Mouse (Mus musculus) stomach, embryonic 14.5 days (tissue): ENCODE data around the gene Gm17662. TPM values are rescaled to one million over a fixed set of nuclear protein-coding genes. Genes with fewer than 3 reads are reported as not detected.

Experiments
- ATAC-seq: fragments of 200-750 bp; cut with Nextera tagmentation; 2 replicates; pipeline ENCODE4 v1.8.0; 2017; ENCODE audit warnings: low read depth, moderate TSS enrichment; ENCODE audit not compliant: insufficient number of reproducible peaks, insufficient read depth, low FRiP score
- H3K27ac ChIP-seq: fragments of 300-500 bp; sonication (generic); 2 replicates; pipeline ENCODE4 v1.5.1; 2014; ENCODE audit warnings: mild to moderate bottlenecking, low read length, moderate library complexity, mixed read lengths
- H3K27me3 ChIP-seq: fragments of 300-500 bp; sonication (generic); 2 replicates; pipeline ENCODE4 v1.6.1; 2014; ENCODE audit warnings: low read length, control low read depth, mixed read lengths; ENCODE audit not compliant: control insufficient read depth, insufficient read depth
- H3K36me3 ChIP-seq: fragments of 300-500 bp; sonication (generic); 2 replicates; pipeline ENCODE4 v1.6.1; 2014; ENCODE audit warnings: mild to moderate bottlenecking, control low read depth, low read length, moderate library complexity, mixed read lengths; ENCODE audit not compliant: control insufficient read depth, insufficient read depth
- H3K4me1 ChIP-seq: fragments of 300-500 bp; sonication (generic); 2 replicates; pipeline ENCODE4 v1.6.1; 2014; ENCODE audit warnings: low read length, control low read depth, mixed read lengths; ENCODE audit not compliant: control insufficient read depth, insufficient read depth
- H3K4me2 ChIP-seq: fragments of 300-500 bp; sonication (generic); replicated peaks from 2 replicates; pipeline ENCODE4 v1.6.1; 2014; ENCODE audit warnings: low read depth, low read length, control low read depth
- H3K4me3 ChIP-seq: fragments of 300-500 bp; sonication (generic); 2 replicates; pipeline ENCODE4 v1.5.1; 2014; ENCODE audit warnings: low read depth, low read length, control low read depth
- H3K9ac ChIP-seq: fragments of 300-500 bp; sonication (generic); replicated peaks from 2 replicates; pipeline ENCODE4 v1.6.1; 2014; ENCODE audit warnings: low read depth, mild to moderate bottlenecking, control low read depth, low read length, moderate library complexity, mixed read lengths
- H3K9me3 ChIP-seq: fragments of 300-500 bp; sonication (generic); 2 replicates; pipeline ENCODE4 v1.6.1; 2016; ENCODE audit warnings: low read depth, low read length, control low read depth; ENCODE audit not compliant: control insufficient read depth
- WGBS: fragments of 180-500 bp; shearing (Covaris S2); extraction: QIAGEN DNeasy Blood & Tissue Kit; methylation state at CpG from one replicate; pipeline ENCODE4 v1.1.7; 2014; 5-methylcytosine and 5-hydroxymethylcytosine counted together
- polyA plus RNA-seq: library from polyadenylated mRNA; unstranded; fragments of >200 nt; fragmentation: Nextera tagmentation; extraction: Ambion mirVana; gene quantifications from 2 replicates; pipeline ENCODE4 v1.2.1, GENCODE M21; 2014

The Gm17662 gene
- polyA plus RNA-seq = not detected in 2 replicates

DNA sequence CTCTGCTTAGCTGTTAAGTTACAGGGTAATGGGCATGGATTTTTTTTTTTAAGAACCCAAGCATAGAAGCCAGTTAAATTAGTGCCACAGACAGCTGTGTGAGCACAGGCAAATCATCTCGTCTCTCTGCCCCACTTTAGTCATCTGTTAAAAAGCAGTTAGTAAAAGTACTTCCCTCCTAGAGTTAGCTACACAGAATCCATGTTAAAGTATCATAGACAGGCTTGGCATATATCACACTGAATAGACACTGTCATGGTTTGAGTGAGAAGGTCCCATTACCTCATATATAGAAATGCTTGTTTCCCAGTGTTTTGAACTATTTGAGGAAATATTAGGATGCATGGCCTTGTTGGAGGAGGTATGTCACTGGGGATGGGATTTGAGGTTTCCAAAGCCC is at the start of gene Gm17662:
TSS of gene Gm17662 (plus strand) at position 301 of the 400 bp plus-strand sequence.
- H3K27ac ChIP-seq = no peak within 1 kb of the TSS
- 59% methylated on average over 1 of the region's 1 CpGs for WGBS
- no peak within 1 kb of the TSS for H3K4me3 ChIP-seq
- H3K9ac ChIP-seq = no peak within 1 kb of the TSS
- H3K36me3 ChIP-seq = no peaks in the 10 kb centered on the region
- ATAC-seq = no peak
- no peaks in the 10 kb centered on the region for H3K27me3 ChIP-seq
- no peaks in the 10 kb centered on the region for H3K4me1 ChIP-seq
- no peak within 1 kb of the TSS for H3K4me2 ChIP-seq
- no peaks in the 10 kb centered on the region for H3K9me3 ChIP-seq

DNA sequence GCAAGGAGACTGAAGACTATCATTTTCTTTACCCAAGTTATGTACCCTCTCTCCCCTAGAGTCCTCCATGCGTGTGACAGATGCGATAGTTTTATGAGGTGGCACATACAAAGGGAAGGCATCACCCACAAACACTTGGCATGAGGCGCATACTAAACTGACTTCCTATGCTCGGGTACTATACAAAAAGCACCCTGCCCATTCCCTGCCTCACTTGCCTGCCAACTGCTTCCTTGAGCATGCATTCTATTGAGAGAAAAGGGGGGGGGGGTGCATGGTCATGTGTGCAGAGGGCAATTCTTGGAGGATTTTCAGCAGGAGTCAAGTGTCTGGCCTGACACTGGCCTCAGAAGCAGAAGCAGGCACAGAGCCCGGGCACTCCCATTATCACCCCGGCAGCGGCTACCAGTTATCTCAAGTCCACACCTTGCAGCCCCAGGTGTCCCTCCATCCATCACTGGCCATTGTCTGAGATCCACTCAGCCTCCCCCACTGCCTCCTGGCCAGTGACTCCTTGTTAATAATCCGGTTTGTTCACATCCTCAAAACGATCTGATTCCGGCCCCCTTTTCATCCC is 46.3 kb upstream of the Gm17662 start:
- Histone ChIP-seq H3K27ac (no peak overlapping the region), H3K4me1 (no peaks in the 10 kb centered on the region), H3K4me3 (no peak overlapping the region)

DNA sequence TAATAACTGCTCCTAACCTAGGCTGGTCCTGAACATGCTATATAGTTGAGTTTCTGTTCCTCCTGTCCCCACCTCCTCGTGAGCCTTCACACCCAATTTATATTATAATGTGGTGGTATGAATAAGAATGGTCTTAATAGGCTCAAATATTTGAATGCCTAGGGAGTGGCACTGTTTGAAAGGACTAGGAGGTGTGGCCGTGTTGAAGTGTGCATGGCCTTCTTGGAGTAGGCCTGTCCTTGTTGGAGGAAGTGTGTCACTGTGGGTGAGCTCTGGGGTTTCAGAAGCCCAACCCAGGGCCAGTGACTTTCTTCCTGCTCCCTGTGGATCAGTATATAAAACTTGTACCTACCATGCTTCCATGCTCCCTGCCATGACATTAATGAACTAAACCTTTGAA is 43.5 kb upstream of the Gm17662 start:
- no peaks in the 10 kb centered on the region for H3K4me1 ChIP-seq

More for the DNA sequence above, 46.3 kb upstream of the Gm17662 start:
- no peak for ATAC-seq
- no peak overlapping the region for H3K9ac ChIP-seq
- 45% methylated on average over 10 of the region's 10 CpGs for WGBS
- H3K9me3 ChIP-seq = no peaks in the 10 kb centered on the region
- H3K4me2 ChIP-seq = no peak overlapping the region
- H3K27me3 ChIP-seq = no peaks in the 10 kb centered on the region
- no peaks in the 10 kb centered on the region for H3K36me3 ChIP-seq

DNA sequence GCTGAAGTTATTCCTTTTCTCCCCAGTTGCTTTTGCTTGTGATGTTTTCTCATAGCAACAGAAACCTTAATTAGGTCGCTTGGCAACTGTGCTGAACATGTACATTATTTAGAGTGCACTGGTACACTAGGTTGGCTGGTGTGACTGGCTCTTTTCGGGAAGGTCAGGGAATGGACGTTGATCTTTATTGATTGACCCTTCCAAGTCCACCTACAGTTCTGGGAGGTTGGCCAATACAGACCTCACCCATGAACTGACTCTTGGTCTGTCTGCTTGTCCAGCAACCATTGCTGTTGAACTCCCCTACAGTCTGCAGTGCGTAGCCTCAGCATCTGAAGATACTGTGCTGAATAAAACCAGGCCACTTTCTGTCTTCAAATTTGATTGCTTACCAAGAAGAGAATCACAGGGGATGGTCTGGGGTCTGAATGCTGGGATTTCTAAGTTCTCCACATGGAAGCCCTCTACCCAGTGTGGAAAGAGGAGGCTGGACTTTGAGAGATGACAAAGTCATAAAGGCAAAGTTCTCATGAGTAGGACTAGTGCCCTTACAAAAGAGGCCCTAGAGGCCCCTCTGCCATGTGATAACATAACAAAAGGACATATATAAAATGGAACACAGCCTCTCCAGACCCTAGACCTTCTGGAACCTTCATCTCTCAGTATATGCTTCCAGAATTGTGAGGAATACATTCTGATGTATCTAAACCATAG is 40.5 kb upstream of the Gm17662 start:
- no peaks in the 10 kb centered on the region for H3K27me3 ChIP-seq
- WGBS = 87% methylated on average over 4 of the region's 4 CpGs
- H3K9ac ChIP-seq = no peak overlapping the region
- no peak overlapping the region for H3K4me2 ChIP-seq
- H3K4me3 ChIP-seq = no peak overlapping the region
- H3K36me3 ChIP-seq = no peaks in the 10 kb centered on the region
- no peaks in the 10 kb centered on the region for H3K4me1 ChIP-seq
- no peak overlapping the region for H3K27ac ChIP-seq
- H3K9me3 ChIP-seq = no peaks in the 10 kb centered on the region
- no peak for ATAC-seq

More for the DNA sequence above, 43.5 kb upstream of the Gm17662 start:
- Histone ChIP-seq H3K4me2 (no peak overlapping the region), H3K36me3 (no peaks in the 10 kb centered on the region), H3K27me3 (no peaks in the 10 kb centered on the region), H3K9me3 (no peaks in the 10 kb centered on the region), H3K4me3 (no peak overlapping the region), H3K9ac (no peak overlapping the region), H3K27ac (no peak overlapping the region)
- WGBS = 78% methylated on average over 2 of the region's 2 CpGs
- ATAC-seq = no peak

DNA sequence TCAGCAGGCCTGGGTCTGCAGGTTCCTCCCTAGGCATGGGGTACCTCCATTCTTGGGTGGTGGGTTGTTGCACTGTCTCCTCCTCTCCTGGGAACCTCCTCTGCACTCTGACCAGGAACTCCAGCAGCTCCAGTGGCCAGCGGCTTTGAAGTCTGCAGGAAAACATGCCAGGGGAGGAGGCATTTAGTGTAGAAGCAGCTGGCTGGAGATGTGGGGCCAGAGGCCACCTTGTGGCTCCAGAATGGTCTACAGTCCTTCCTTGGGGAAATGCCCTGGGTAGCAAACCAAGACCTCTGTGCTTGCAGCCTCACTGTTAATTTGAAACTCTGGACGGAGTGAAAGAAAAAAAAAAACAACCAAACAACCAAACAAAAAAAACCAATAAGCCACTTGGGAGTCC is 39.6 kb upstream of the Gm17662 start:
- no peak for ATAC-seq
- no peaks in the 10 kb centered on the region for H3K9me3 ChIP-seq
- H3K9ac ChIP-seq = no peak overlapping the region
- no peak overlapping the region for H3K4me3 ChIP-seq
- H3K27ac ChIP-seq = no peak overlapping the region
- no peaks in the 10 kb centered on the region for H3K4me1 ChIP-seq
- H3K4me2 ChIP-seq = no peak overlapping the region
- no peaks in the 10 kb centered on the region for H3K36me3 ChIP-seq
- H3K27me3 ChIP-seq = no peaks in the 10 kb centered on the region
- 56% methylated on average over 2 of the region's 2 CpGs for WGBS

DNA sequence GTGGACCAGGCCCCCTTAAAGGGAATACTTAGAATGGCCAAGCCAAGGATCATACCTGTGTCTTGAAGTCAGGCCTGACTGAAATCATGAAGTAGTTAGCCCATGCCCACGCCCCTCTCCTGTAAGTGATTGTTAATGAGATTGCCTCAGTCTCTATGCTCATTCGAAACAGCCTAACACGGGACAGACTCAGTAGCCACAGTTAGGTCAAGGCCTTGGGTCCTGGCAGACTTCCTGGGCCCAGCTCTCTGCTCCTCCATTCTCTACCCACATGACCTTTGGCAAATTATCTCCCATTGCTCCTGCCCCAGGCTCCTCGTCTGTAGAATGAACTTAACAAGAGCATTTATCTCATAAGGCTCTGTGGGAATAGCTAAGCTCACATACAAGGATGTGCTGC is 38.1 kb upstream of the Gm17662 start:
- Histone ChIP-seq H3K27ac (no peak overlapping the region), H3K27me3 (no peaks in the 10 kb centered on the region), H3K4me1 (no peaks in the 10 kb centered on the region), H3K4me2 (no peak overlapping the region), H3K36me3 (no peaks in the 10 kb centered on the region), H3K9ac (no peak overlapping the region), H3K9me3 (no peaks in the 10 kb centered on the region), H3K4me3 (no peak overlapping the region)
- ATAC-seq = no peak
- WGBS = 68% methylated on average over 4 of the region's 4 CpGs

DNA sequence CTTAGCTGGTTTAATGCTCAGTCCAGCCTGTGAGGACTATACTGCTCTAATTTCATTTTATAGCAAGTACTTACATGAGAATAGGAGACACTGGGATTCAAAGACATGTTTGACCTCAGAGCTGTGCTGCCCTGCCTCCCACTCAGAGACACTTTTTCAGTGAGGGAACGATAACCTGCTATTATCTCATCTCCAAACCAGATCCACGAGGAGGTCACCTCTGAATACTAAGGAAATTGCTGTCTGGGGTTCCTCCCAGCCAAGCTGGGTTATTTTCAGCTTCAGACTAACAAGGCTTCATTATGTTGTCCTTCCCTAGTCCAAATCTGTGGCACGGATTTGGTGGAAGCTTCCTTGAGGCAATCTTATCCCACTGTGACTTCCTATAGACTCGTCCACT is 37.2 kb upstream of the Gm17662 start:
- no peaks in the 10 kb centered on the region for H3K27me3 ChIP-seq
- no peaks in the 10 kb centered on the region for H3K9me3 ChIP-seq
- H3K27ac ChIP-seq = no peak overlapping the region
- no peak overlapping the region for H3K4me3 ChIP-seq
- H3K36me3 ChIP-seq = no peaks in the 10 kb centered on the region
- H3K4me2 ChIP-seq = no peak overlapping the region
- 68% methylated on average over 4 of the region's 4 CpGs for WGBS
- no peak for ATAC-seq
- H3K4me1 ChIP-seq = no peaks in the 10 kb centered on the region
- no peak overlapping the region for H3K9ac ChIP-seq

DNA sequence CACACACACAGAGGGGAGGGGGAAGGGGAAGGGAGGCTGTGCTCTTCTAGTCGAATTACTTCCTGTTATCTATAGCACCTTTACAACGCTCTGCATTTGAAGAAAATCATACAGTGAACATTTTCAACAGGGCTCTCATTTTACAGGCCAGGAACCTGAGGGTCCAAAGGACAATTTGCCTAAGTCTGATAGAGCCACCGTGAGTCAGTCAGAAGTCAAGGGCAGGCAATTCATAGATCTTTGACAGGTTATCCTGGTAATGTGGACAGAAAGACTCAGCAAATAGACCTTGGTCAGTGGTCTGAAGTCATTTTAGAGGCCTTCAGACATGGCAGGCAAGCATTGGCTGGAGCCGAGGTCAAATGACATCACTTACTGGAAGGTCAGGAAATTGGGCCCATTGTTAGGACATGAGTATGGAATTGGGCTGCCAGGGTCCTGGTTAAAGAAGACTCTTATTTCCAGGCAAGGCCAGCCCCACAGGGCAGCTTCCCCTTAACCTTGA is 33.5 kb upstream of the Gm17662 start:
- Histone ChIP-seq H3K9ac (no peak overlapping the region), H3K4me3 (no peak overlapping the region), H3K4me1 (no peaks in the 10 kb centered on the region), H3K9me3 (no peaks in the 10 kb centered on the region), H3K27ac (no peak overlapping the region), H3K4me2 (no peak overlapping the region), H3K36me3 (no peaks in the 10 kb centered on the region), H3K27me3 (no peaks in the 10 kb centered on the region)
- 0 out of 2 replicates have a peak, but pooled peaks have one; percentile 37 for ATAC-seq
- WGBS = 58% methylated on average over 4 of the region's 4 CpGs
